Mouse (Mus musculus) cerebellum, adult 9-11 months (tissue): ENCODE data around the gene Gm35549.
A peak's percentile ranks its signal among the peaks of the same experiment; 100 is the strongest.

Experiments
- DNase-seq: peaks from one replicate; pipeline ENCODE4 v3.0.0; 2022

Gene Gm35549

DNA sequence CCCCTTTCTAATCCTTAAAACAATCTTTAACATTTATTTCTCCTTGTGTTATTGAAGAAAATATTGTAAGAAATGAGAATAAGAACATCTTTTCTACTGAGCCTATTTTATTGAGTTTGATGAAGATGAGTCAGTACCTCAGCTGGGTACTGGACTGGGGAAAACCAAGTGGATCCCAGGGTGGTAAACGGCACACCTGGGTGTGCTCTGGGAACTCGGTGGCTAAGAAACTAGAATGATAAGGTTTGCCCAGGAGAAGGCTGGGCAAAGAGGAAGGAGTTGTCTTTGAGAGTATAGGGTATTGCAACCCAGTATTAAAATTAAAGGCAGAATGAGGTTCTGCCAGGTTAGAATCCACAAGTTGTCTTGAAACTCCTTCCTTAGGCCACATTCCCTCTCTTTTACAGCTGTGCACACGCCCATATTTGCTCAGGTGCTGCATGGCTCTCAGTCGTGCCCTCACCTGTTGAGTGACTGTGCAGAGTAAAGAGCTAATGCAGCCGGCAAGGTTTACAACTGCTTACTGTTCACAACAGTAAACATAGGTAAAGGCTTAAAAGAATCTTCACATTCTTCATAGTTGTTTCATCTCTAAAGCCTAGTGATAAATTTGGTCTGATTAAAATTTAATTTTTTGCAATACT is 20.3 kb downstream of the Gm35549 start:
- no peak for DNase-seq

DNA sequence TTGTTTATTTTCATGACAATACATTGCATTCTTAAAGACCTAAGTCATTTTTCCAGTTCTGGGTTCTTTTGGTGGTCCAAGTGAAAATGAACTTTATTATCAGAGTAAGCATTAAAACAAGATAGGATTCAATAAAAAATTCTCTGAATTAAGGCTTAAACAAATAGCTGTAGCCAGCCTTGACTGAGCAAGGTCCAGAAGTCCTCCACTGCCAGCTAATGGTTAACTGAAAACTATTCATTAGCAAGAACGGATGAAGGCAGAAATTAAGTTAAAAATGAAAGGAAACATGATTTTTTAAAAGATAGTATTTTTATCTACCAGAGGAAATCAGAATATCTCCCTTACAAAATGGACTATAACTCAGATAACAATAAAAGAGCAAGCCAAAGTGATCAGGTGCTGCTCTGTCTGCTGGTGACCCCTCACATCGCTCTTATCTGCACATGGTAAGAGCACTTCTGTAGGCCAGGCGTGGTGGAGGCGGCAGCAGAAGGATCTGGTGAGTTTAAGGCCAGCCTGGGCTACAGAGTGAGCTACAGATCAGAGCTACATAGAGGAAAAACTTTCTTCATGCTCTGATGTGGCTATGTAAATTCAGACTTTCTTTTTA is 28.5 kb downstream of the Gm35549 start:
- DNase-seq = no peak

- DNase-seq = no peak
Observed at GRCm38 (mm10) chr9:122814775-122815174, 29.1 kb downstream of the Gm35549 start.

DNA sequence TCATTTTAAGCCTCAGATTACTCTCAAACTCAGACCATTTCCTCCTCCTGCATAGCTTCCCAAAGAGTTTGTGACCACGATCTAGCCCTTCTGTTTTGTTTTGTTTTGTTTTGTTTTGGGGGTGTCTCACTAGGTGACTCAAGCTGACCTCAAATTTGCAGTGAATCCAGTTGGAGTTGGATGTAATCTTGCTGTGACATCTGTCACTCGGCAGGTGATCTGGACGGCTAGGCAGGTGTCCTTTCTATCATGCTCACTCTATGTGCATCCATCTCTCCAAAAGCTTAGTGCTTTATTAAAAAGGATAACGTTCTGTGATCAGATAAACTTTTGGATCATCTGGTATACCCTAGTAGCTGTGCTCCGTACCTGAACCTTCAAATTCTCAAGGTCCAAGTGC is 31.4 kb downstream of the Gm35549 start:
- DNase-seq = peak; percentile 52

DNA sequence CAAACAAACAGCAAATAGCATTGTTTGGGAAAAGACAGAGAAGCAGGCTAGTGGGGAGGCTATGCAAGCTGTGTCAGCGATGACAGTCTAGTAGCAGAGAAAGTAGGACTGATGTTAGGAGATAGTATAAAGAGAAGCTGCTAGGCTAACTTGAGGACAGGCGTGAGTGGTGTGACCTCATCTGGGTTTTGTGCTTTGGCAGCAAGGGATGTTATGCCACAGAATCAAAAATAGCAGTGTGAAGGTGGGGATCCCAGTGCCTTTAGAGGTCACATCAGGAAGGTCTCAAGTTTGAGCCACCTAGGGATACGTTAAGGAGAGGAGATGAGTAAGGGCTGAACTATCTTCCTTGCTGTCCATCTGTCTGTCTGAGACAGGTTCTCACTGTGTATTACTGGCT is 33.6 kb downstream of the Gm35549 start:
- no peak for DNase-seq

- DNase-seq = no peak
Observed at GRCm38 (mm10) chr9:122807186-122807585, 36.6 kb downstream of the Gm35549 start.

GRCm38 (mm10) chr9:122805845-122806341 is 37.9 kb downstream of the Gm35549 start:
- no peak for DNase-seq

DNA sequence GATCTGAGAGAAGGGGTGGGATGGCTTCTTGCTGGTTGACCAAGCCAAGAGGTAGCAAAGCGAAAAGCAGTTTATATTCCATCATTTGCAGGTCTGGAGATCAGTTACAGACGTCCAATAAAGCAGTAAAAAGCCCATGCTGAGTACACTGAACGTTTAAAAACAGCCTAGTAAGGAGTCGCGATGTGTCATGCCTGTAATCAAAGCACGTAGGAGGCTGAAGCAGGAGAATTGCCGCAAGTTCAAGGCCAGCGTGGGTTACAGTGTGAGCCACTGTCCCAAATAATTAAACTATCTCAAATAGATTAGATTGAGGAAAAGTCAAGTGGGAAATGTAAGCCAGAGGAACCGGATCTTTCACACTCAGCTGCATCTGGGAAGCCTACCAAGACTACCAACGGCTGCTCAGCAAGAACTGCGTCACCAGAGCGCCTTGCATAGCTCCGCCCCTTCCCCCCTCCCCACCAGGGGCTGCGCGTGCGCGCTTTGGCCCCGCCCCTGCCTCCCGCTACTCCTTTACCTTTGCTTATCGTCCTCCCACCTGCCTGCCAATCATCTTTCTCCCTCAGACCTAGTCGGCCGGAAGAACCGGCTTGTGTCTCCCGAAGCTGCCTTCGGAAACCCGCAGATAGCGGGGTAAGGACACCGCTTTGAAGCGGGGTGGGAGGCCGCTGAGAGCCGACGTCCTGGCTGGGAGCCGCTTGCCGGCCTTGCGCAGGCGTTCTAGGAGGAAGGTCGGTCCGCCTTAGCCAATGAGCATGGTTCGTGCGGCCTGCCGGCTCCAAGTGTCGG is 38.6 kb downstream of the Gm35549 start, which contains the start of gene Tcaim:
Gene Tcaim, plus strand, starts transcription at position 487 of the 792 bp plus-strand sequence.
- peak; percentile 94 for DNase-seq

DNA sequence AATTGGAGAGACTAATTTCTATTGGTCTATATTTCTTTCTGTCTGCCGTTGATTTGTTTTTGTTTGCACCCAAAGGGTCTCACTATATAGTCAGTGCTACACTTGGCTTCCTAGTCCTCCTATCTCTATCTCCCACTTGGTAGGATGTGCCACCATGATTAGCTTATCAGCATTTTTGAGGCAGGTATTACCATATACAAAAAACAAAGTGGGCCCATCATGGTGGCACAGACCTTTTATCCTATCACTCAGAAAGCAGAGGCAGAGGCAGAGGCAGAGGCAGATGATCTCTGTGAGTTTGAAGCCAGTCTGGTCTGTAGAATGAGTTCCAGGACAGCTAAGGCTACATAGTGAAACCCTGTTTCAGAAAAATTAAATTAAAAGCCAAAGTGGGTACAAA is 57.3 kb downstream of the Gm35549 start:
- DNase-seq = no peak

GRCm38 (mm10) chr9:122785231-122785630 is 58.6 kb downstream of the Gm35549 start:
- no peak for DNase-seq
